Mouse (Mus musculus) cortical plate, adult 2 months (tissue): ENCODE data around the gene Tmem182.

Experiments used
- CTCF ChIP-seq: fragments of 200-500 bp; IDR thresholded peaks from 2 replicates; pipeline ENCODE4 v1.5.1; 2011; ENCODE audit warnings: mild to moderate bottlenecking, control low read depth, low read length; ENCODE audit not compliant: insufficient read depth; ENCODE audit errors: extremely low read depth
- POLR2A ChIP-seq: fragments of 200-500 bp; IDR thresholded peaks from 2 replicates; pipeline ENCODE4 v1.6.1; 2011; ENCODE audit warnings: mild to moderate bottlenecking, low read length, control low read depth; ENCODE audit not compliant: insufficient read depth; ENCODE audit errors: extremely low read depth

DNA sequence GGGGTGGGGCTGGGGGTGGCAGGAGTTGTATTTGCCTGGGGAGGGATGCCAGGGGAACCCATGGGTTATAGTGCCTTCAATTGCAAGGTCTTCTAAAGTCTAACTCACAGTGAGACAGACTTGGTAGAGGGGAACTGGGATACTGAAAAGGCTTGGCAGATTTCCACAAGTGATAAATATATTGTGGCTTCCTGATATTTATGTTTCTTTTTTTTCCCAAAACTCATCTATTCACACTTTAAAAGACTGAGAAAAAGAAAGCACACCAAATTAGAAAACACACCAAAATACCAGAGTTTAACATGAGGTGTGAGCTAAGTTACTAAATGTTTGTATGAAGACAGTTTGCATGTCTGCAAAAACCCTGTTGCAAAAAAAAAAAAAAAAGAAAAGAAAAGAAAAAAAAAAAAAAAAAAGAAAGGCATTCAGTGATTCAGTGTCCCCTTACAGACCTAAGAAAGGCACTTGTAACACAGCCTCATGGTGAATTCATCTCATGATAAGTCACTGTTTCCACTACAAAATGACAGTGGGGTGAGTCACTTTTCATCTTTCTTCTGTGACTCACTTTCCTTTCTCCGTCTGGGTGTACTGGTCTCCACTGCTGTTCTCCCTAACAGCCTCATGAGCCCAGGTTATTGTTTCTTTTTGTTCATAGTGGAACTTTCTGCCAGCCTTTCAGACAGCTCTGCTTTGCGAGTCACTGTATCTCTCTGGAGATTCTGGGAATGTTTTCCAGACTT, 42.0 kb downstream of the Tmem182 start:
- TF ChIP-seq CTCF, result no peak
- no peak for TF ChIP-seq POLR2A
